Mouse (Mus musculus): ENCODE measurements around the gene Dlg1. TPM values are rescaled to one million over a fixed set of nuclear protein-coding genes. Genes with fewer than 3 reads are reported as not detected.

The Dlg1 gene
- polyA plus RNA-seq, 1 experiment from 2014 or later = 26.4 TPM

GRCm38 (mm10) chr16:31866911-31867310 lies 203.7 kb downstream of the Dlg1 start:
- no peak for ATAC-seq (ENCODE audit: low FRiP score)
- H3K27ac ChIP-seq (ENCODE audit: low read depth, low read length) = no peak overlapping the region
- H3K4me1 ChIP-seq (replicated peaks; ENCODE audit: control insufficient read depth, insufficient read depth, low read length) = no peaks in the 10 kb centered on the region
- H3K36me3 ChIP-seq (ENCODE audit: control insufficient read depth, insufficient read depth, low read length) = peaks cover 7% of the 10 kb centered on the region; the same call in 1 of the 2 replicates
- H3K4me3 ChIP-seq (ENCODE audit: low read depth, low read length) = no peak overlapping the region
- 91% methylated on average over 3 of the region's 3 CpGs for WGBS
- H3K27me3 ChIP-seq (ENCODE audit: control insufficient read depth, insufficient read depth, low read length) = no peaks in the 10 kb centered on the region
- H3K9me3 ChIP-seq (ENCODE audit: control insufficient read depth, low read length) = no peaks in the 10 kb centered on the region
- no peak overlapping the region for H3K4me2 ChIP-seq (replicated peaks; ENCODE audit: low read depth, low read length)
- DNase-seq (ENCODE audit: low spot score) = no peak
- no peak overlapping the region for H3K9ac ChIP-seq (ENCODE audit: low read depth, low read length)

DNA sequence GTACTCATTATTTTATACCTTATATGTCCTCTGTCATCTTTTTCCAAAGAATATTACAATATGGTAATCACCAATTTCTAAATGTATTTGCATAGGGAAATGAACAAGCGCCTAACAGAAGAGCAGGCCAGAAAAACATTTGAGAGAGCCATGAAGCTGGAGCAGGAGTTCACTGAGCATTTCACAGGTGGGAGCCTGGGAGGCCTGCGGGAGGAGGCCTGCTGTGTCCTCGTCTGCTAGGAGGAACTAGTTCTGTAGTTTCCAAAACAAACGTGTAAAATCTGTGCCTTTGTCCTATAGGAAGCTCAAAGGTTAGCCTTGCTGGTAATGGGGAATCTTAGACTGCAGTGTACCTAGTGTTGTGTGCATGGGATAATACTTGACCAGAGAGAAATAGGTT lies 204.5 kb downstream of the Dlg1 start:
- 73% methylated on average over 4 of the region's 4 CpGs for WGBS
- Histone ChIP-seq H3K36me3 (ENCODE audit: control insufficient read depth, insufficient read depth, low read length) (peaks cover 7% of the 10 kb centered on the region; the same call in 1 of the 2 replicates), H3K27me3 (ENCODE audit: control insufficient read depth, insufficient read depth, low read length) (no peaks in the 10 kb centered on the region), H3K9ac (ENCODE audit: low read depth, low read length) (no peak overlapping the region), H3K4me1 (replicated peaks; ENCODE audit: control insufficient read depth, insufficient read depth, low read length) (no peaks in the 10 kb centered on the region), H3K9me3 (ENCODE audit: control insufficient read depth, low read length) (no peaks in the 10 kb centered on the region), H3K27ac (ENCODE audit: low read depth, low read length) (no peak overlapping the region), H3K4me3 (ENCODE audit: low read depth, low read length) (no peak overlapping the region), H3K4me2 (replicated peaks; ENCODE audit: low read depth, low read length) (no peak overlapping the region)
- ATAC-seq (ENCODE audit: low FRiP score) (no peak), DNase-seq (ENCODE audit: low spot score) (no peak)

GRCm38 (mm10) chr16:31873721-31874120 lies 210.5 kb downstream of the Dlg1 start:
- no peaks in the 10 kb centered on the region for H3K4me1 ChIP-seq (replicated peaks; ENCODE audit: control insufficient read depth, insufficient read depth, low read length)
- ATAC-seq (ENCODE audit: low FRiP score) (no peak), DNase-seq (ENCODE audit: low spot score) (no peak)
- H3K36me3 ChIP-seq (ENCODE audit: control insufficient read depth, insufficient read depth, low read length) = no peaks in the 10 kb centered on the region
- H3K9me3 ChIP-seq (ENCODE audit: control insufficient read depth, low read length) = no peaks in the 10 kb centered on the region
- H3K27ac ChIP-seq (ENCODE audit: low read depth, low read length) = no peak overlapping the region
- H3K4me2 ChIP-seq (replicated peaks; ENCODE audit: low read depth, low read length) = no peak overlapping the region
- WGBS = 92% methylated on average over 8 of the region's 8 CpGs
- H3K4me3 ChIP-seq (ENCODE audit: low read depth, low read length) = no peak overlapping the region
- no peak overlapping the region for H3K9ac ChIP-seq (ENCODE audit: low read depth, low read length)
- no peaks in the 10 kb centered on the region for H3K27me3 ChIP-seq (ENCODE audit: control insufficient read depth, insufficient read depth, low read length)

GRCm38 (mm10) chr16:31875391-31875790 lies 212.1 kb downstream of the Dlg1 start:
- no peaks in the 10 kb centered on the region for H3K27me3 ChIP-seq (ENCODE audit: control insufficient read depth, insufficient read depth, low read length)
- H3K4me3 ChIP-seq (ENCODE audit: low read depth, low read length) = no peak overlapping the region
- no peak for ATAC-seq (ENCODE audit: low FRiP score)
- H3K4me2 ChIP-seq (replicated peaks; ENCODE audit: low read depth, low read length) = no peak overlapping the region
- WGBS = 96% methylated on average over 4 of the region's 4 CpGs
- no peaks in the 10 kb centered on the region for H3K36me3 ChIP-seq (ENCODE audit: control insufficient read depth, insufficient read depth, low read length)
- no peaks in the 10 kb centered on the region for H3K4me1 ChIP-seq (replicated peaks; ENCODE audit: control insufficient read depth, insufficient read depth, low read length)
- no peaks in the 10 kb centered on the region for H3K9me3 ChIP-seq (ENCODE audit: control insufficient read depth, low read length)
- no peak for DNase-seq (ENCODE audit: low spot score)
- H3K9ac ChIP-seq (ENCODE audit: low read depth, low read length) = no peak overlapping the region
- no peak overlapping the region for H3K27ac ChIP-seq (ENCODE audit: low read depth, low read length)

DNA sequence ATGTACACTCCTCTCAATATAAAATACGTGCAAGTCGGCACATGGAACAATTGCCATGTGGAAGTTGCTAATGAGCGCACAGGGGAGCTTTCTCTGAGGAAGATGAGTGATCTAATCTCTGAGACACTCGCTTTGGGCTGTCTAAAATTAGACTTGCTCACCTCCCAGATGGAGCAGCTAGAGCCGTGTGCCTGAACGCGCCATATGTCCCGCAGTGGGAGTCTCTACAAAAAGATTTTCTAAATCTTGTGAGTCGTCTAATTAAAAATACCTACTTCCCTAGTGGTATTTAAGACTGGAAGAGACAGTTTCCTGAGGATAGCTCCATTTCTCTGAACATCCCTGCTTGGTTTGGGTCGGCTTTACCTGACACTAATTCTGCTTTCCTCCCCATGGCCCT lies 213.1 kb downstream of the Dlg1 start:
- no peak overlapping the region for H3K9ac ChIP-seq (ENCODE audit: low read depth, low read length)
- H3K4me1 ChIP-seq (replicated peaks; ENCODE audit: control insufficient read depth, insufficient read depth, low read length) = no peaks in the 10 kb centered on the region
- 89% methylated on average over 10 of the region's 10 CpGs for WGBS
- H3K36me3 ChIP-seq (ENCODE audit: control insufficient read depth, insufficient read depth, low read length) = no peaks in the 10 kb centered on the region
- H3K9me3 ChIP-seq (ENCODE audit: control insufficient read depth, low read length) = no peaks in the 10 kb centered on the region
- H3K4me2 ChIP-seq (replicated peaks; ENCODE audit: low read depth, low read length) = no peak overlapping the region
- no peak overlapping the region for H3K27ac ChIP-seq (ENCODE audit: low read depth, low read length)
- no peak overlapping the region for H3K4me3 ChIP-seq (ENCODE audit: low read depth, low read length)
- no peaks in the 10 kb centered on the region for H3K27me3 ChIP-seq (ENCODE audit: control insufficient read depth, insufficient read depth, low read length)
- DNase-seq (ENCODE audit: low spot score) (no peak), ATAC-seq (ENCODE audit: low FRiP score) (no peak)

GRCm38 (mm10) chr16:31878052-31878451 lies 214.8 kb downstream of the Dlg1 start:
- no peaks in the 10 kb centered on the region for H3K27me3 ChIP-seq (ENCODE audit: control insufficient read depth, insufficient read depth, low read length)
- DNase-seq (ENCODE audit: low spot score) (no peak), ATAC-seq (ENCODE audit: low FRiP score) (no peak)
- 74% methylated on average over 6 of the region's 6 CpGs for WGBS
- H3K36me3 ChIP-seq (ENCODE audit: control insufficient read depth, insufficient read depth, low read length) = no peaks in the 10 kb centered on the region
- no peaks in the 10 kb centered on the region for H3K9me3 ChIP-seq (ENCODE audit: control insufficient read depth, low read length)
- no peak overlapping the region for H3K27ac ChIP-seq (ENCODE audit: low read depth, low read length)
- no peak overlapping the region for H3K4me3 ChIP-seq (ENCODE audit: low read depth, low read length)
- no peak overlapping the region for H3K9ac ChIP-seq (ENCODE audit: low read depth, low read length)
- no peak overlapping the region for H3K4me2 ChIP-seq (replicated peaks; ENCODE audit: low read depth, low read length)
- H3K4me1 ChIP-seq (replicated peaks; ENCODE audit: control insufficient read depth, insufficient read depth, low read length) = no peaks in the 10 kb centered on the region

DNA sequence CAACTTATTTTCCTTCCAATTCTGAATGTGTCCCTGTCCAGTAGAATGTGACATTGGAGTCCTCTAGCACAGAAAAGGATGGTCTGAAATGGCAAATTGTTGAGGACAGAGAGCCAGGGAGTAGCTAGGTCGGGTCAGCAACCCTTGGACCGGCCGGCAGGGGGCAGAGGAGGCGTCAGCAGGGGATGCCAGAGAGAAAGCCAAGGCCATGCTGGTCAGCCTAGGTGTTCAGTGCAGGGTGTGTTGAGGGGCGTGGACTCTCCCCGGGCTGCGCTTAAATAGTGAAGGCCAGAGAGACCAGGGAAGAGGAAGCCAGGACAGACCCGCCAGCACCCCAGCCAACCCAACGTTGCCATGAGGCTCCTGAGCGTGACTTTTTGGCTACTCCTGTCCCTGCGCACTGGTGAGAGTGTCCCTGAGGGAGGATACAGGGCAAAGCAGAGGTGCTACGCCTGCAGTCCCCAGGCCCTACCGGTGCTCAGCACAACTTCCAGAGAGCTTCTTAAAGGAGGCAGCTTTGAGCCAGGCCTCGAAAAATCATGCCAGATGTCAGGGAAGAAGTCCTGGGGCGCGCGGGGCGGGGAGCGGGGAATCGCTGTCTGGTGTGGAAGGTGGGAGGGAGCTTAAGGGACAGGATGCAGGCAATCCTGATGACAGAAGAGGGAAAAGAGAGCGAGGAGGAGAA lies 215.5 kb downstream of the Dlg1 start, which contains the start of gene Meltf:
Meltf (plus strand) TSS at position 238 of the 685 bp plus-strand sequence.
- no peaks in the 10 kb centered on the region for H3K4me1 ChIP-seq (replicated peaks; ENCODE audit: control insufficient read depth, insufficient read depth, low read length)
- no peak within 1 kb of the TSS for H3K9ac ChIP-seq (ENCODE audit: low read depth, low read length)
- no peaks in the 10 kb centered on the region for H3K9me3 ChIP-seq (ENCODE audit: control insufficient read depth, low read length)
- no peak within 1 kb of the TSS for H3K27ac ChIP-seq (ENCODE audit: low read depth, low read length)
- H3K36me3 ChIP-seq (ENCODE audit: control insufficient read depth, insufficient read depth, low read length) = no peaks in the 10 kb centered on the region
- ATAC-seq (ENCODE audit: low FRiP score) = peak; percentile 59; the same call in 1 of the 2 replicates
- 27% methylated on average over 21 of the region's 21 CpGs for WGBS
- peak; percentile 82 for DNase-seq (ENCODE audit: low spot score)
- no peaks in the 10 kb centered on the region for H3K27me3 ChIP-seq (ENCODE audit: control insufficient read depth, insufficient read depth, low read length)
- H3K4me2 ChIP-seq (replicated peaks; ENCODE audit: low read depth, low read length) = no peak within 1 kb of the TSS; the same call in 1 of the 2 replicates
- no peak within 1 kb of the TSS for H3K4me3 ChIP-seq (ENCODE audit: low read depth, low read length)

DNA sequence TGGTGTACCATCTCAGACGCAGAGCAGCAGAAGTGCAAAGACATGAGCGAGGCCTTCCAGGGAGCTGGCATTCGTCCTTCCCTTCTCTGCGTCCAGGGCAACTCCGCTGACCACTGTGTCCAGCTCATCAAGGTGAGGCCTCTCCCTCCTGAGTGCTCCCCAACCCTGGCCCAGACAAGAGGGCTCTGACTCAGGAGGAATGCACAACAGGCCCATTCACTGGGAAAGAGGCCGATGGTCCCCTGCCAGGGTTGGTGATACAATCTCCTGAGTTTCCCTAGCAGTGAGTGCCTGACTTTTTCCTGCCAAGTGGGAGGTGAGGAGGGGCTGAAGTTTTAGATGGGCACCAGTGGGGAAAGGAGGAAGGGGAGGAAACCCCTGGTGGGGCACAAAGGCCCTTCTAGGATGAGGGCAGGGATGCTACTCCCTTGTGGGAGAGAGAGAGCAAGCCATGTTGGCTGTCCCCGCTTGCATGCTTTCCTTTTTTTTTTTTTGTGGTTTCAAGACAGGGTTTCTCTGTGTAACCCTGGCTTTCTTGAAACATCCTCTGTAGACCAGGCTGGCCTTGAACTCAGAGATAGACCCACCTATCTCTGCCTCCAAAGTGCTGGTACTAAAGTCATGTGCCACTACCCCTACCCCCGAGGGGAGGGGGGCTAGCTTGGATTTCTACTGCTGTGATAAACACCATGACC lies 217.1 kb downstream of the Dlg1 start:
- Histone ChIP-seq H3K9me3 (ENCODE audit: control insufficient read depth, low read length) (no peaks in the 10 kb centered on the region), H3K36me3 (ENCODE audit: control insufficient read depth, insufficient read depth, low read length) (no peaks in the 10 kb centered on the region), H3K27ac (ENCODE audit: low read depth, low read length) (no peak overlapping the region), H3K27me3 (ENCODE audit: control insufficient read depth, insufficient read depth, low read length) (no peaks in the 10 kb centered on the region), H3K4me1 (replicated peaks; ENCODE audit: control insufficient read depth, insufficient read depth, low read length) (no peaks in the 10 kb centered on the region), H3K4me2 (replicated peaks; ENCODE audit: low read depth, low read length) (no peak overlapping the region), H3K4me3 (ENCODE audit: low read depth, low read length) (no peak overlapping the region), H3K9ac (ENCODE audit: low read depth, low read length) (no peak overlapping the region)
- no peak for DNase-seq (ENCODE audit: low spot score)
- WGBS = 80% methylated on average over 8 of the region's 8 CpGs
- ATAC-seq (ENCODE audit: low FRiP score) = no peak
